ENCODE assay signal across 1 mouse cellular context in the genomic region with DNA sequence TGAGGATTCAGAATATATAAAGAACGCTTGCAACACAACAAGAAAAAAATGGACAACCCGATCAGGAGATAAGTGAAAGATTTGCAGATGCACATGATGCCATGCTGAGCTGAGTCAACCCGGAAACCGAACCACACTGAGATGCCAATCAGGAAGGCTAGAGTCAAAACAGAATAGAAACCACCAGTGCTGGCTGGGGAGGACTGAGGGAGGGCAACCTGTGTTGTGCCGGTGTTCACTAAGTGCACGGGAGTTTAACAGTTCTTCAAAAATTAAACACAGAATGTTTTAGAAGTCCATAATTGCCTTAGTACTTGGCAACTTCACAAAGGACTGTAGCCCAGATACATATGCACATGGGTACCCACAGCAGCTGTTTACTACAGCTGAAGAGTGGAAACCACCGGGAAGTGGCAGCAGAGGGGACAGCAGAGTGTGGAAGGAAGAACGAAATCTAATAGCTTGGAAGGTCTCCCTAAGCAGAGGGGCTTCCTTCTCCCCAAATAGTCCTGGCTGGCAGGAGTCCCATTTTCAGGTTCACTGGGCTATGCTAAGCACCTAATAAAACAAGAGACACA.
A peak's percentile ranks its signal among the peaks of the same experiment; 100 is the strongest.
TF ChIP-seq lines count a peak whose summit lies in the region.

No protein-coding gene starts in this region.

TF ChIP-seq in CH12.LX, 34 proteins besides CTCF, POLR2A, EP300 and RAD21 (continued from another document):
- no peak for TF ChIP-seq RCOR1 (conservative IDR thresholded peaks at IDR 0.05; ENCODE audit: low read depth, low read length)
- TF ChIP-seq MXI1 (IDR thresholded peaks at IDR 0.05; ENCODE audit: low read depth, low read length): peak; percentile 40; the same call in 1 of the 2 replicates
- TF ChIP-seq ELF1 (IDR thresholded peaks at IDR 0.05; ENCODE audit: low read depth, low read length): peak; percentile 59
- TF ChIP-seq PAX5 (IDR thresholded peaks at IDR 0.05; ENCODE audit: low read length): no peak
- TF ChIP-seq TCF12 (IDR thresholded peaks at IDR 0.05; ENCODE audit: low read depth, low read length): no peak
- no peak for TF ChIP-seq KAT2A (IDR thresholded peaks at IDR 0.05; ENCODE audit: insufficient replicate concordance, low read length)
- TF ChIP-seq JUND (conservative IDR thresholded peaks at IDR 0.05; ENCODE audit: low read depth, low read length): peak; percentile 46; the same call in 1 of the 2 replicates
- peak; percentile 84 for TF ChIP-seq BHLHE40 (IDR thresholded peaks at IDR 0.05; ENCODE audit: low read depth, low read length)
- no peak for TF ChIP-seq NELFE (IDR thresholded peaks at IDR 0.05; ENCODE audit: low read depth, low read length)
- no peak for TF ChIP-seq USF1 (IDR thresholded peaks at IDR 0.05; ENCODE audit: low read depth, low read length)
- no peak for TF ChIP-seq POLR2AphosphoS2 (IDR thresholded peaks at IDR 0.05; ENCODE audit: low read depth, low read length)
- TF ChIP-seq MAFK (IDR thresholded peaks at IDR 0.05; ENCODE audit: insufficient replicate concordance, low read length): no peak
- TF ChIP-seq NRF1 (IDR thresholded peaks at IDR 0.05; ENCODE audit: low read depth, low read length): no peak
- no peak for TF ChIP-seq CHD2 (IDR thresholded peaks at IDR 0.05; ENCODE audit: low read length)
- TF ChIP-seq E2F4 (IDR thresholded peaks at IDR 0.05; ENCODE audit: insufficient replicate concordance, low read depth, low read length): no peak
- no peak for TF ChIP-seq MAX (IDR thresholded peaks at IDR 0.05; ENCODE audit: low read length)
- peak; percentile 64 for TF ChIP-seq MYC (IDR thresholded peaks at IDR 0.05; ENCODE audit: low read depth, low read length)
- TF ChIP-seq ZNF384 (IDR thresholded peaks at IDR 0.05; ENCODE audit: low read depth, low read length): no peak
- TF ChIP-seq IRF4 (IDR thresholded peaks at IDR 0.05; ENCODE audit: low read depth, low read length): peak; percentile 87
- no peak for TF ChIP-seq TBP (conservative IDR thresholded peaks at IDR 0.05; ENCODE audit: low read depth, low read length)
- no peak for TF ChIP-seq CHD1 (IDR thresholded peaks at IDR 0.05; ENCODE audit: low read depth, low read length)
- no peak for TF ChIP-seq UBTF (IDR thresholded peaks at IDR 0.05; ENCODE audit: low read depth, low read length)
- TF ChIP-seq ETS1 (conservative IDR thresholded peaks at IDR 0.05; ENCODE audit: low read depth, low read length): peak; percentile 29; the same call in 1 of the 2 replicates
- no peak for TF ChIP-seq MEF2A (IDR thresholded peaks at IDR 0.05; ENCODE audit: borderline replicate concordance, low read depth, low read length)
- no peak for TF ChIP-seq HCFC1 (IDR thresholded peaks at IDR 0.05; ENCODE audit: low read depth, low read length)
- TF ChIP-seq ZMIZ1 (IDR thresholded peaks at IDR 0.05; ENCODE audit: low read depth, low read length): no peak
- TF ChIP-seq SIN3A (IDR thresholded peaks at IDR 0.05; ENCODE audit: low read length): no peak
TF ChIP-seq in CH12.LX: peak in this region for 8.
